In the genomic region with DNA sequence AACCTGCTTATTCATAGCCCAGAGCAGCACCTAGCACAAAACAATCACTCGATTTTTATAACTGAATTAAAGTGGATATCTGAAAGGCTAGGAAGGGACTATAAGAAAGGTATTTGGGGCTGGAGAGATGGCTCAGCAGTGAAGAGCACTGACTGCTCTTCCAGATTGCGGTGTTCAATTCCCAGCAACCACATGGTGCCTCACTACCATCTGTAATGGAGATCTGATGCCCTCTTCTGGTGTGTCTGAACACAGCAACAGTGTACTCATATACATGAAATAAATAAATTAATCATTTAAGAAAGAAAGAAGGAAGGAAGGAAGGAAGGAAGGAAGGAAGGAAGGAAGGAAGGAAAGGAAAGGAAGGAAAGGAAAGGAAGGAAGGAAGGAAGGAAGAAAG, we compare ENCODE assay signal across 7 mouse cellular contexts. TPM values are rescaled to one million over a fixed set of nuclear protein-coding genes. Genes with fewer than 3 reads are reported as not detected.
DNase-seq lines count a peak whose midpoint lies in the region; ATAC-seq and TF ChIP-seq lines count a peak whose summit lies in the region.
"Not testable (repeated sequence)": the region's sequence is repeated elsewhere in the genome, so short reads cannot be mapped to it uniquely, and the experiment has no call there.

No protein-coding gene starts in this region.

- not testable (repeated sequence) for TF ChIP-seq EP300 in CH12.LX (IDR thresholded peaks at IDR 0.05; ENCODE audit: low read length); liver, embryonic 14.5 days (IDR thresholded peaks at IDR 0.05; ENCODE audit: low read depth)

- not testable (repeated sequence) for DNase-seq in CH12.LX (ENCODE audit: extremely low read depth); layer of hippocampus, adult 2 months (ENCODE audit: low spot score in 2 of 2); liver, embryonic 14.5 days (ENCODE audit: low read depth in 3 of 3, low spot score in 3 of 3)
- DNase-seq in adrenal gland, postnatal 14 days: peak; percentile 17
- DNase-seq in cerebellum, postnatal 14 days: peak; percentile 29 to 30
- DNase-seq in kidney, adult 2 months: peak; percentile 24

- TF ChIP-seq CTCF in CH12.LX (conservative IDR thresholded peaks at IDR 0.05 in 1 of 2, IDR thresholded peaks at IDR 0.05 in 1 of 2; ENCODE audit: low read depth in 2 of 2, low read length in 2 of 2): peak in 1 of 2 experiments; percentile 22; a peak in 2 of 4 replicates
- peak; percentile 25; the same call in 1 of the 2 replicates for TF ChIP-seq CTCF in kidney, adult 2 months (conservative IDR thresholded peaks at IDR 0.05; ENCODE audit: insufficient read depth, insufficient read length, low read depth, low read length)
- TF ChIP-seq CTCF in layer of hippocampus, adult 2 months (conservative IDR thresholded peaks at IDR 0.05): peak; percentile 53
- peak; percentile 30 for TF ChIP-seq CTCF in liver, embryonic 14.5 days (IDR thresholded peaks at IDR 0.05; ENCODE audit: low read depth)

- not testable (repeated sequence) for H3K4me1 ChIP-seq in CH12.LX (ENCODE audit: control insufficient read depth in 1 of 2, insufficient read depth in 2 of 2); kidney, adult 2 months (ENCODE audit: control insufficient read depth, insufficient read depth, low read length); liver, embryonic 14.5 days (replicated peaks; ENCODE audit: control insufficient read depth in 2 of 2, insufficient read depth in 2 of 2, low read length in 1 of 2)
- peaks cover 42% of the 10 kb centered on the region for H3K4me1 ChIP-seq in megakaryocyte, embryonic 14.5 days

- not testable (repeated sequence) for H3K36me3 ChIP-seq in CH12.LX (replicated peaks in 1 of 2; ENCODE audit: control insufficient read depth in 1 of 2, insufficient read depth in 1 of 2, low read length in 1 of 2); kidney, adult 2 months (ENCODE audit: control insufficient read depth, insufficient read depth, low read length); liver, embryonic 14.5 days (replicated peaks; ENCODE audit: control insufficient read depth, insufficient read depth, low read depth)
- peaks cover 19% of the 10 kb centered on the region for H3K36me3 ChIP-seq in megakaryocyte, embryonic 14.5 days (replicated peaks; ENCODE audit: low read length)

- not testable (repeated sequence) for TF ChIP-seq POLR2A in CH12.LX (IDR thresholded peaks at IDR 0.05; ENCODE audit: low read depth, low read length); kidney, adult 2 months (IDR thresholded peaks at IDR 0.05; ENCODE audit: low read depth, low read length)

- H3K9me3 ChIP-seq in CH12.LX (replicated peaks; ENCODE audit: low read length); liver, embryonic 14.5 days (ENCODE audit: control insufficient read depth, low read length); megakaryocyte, embryonic 14.5 days: not testable (repeated sequence)

- H3K4me2 ChIP-seq in CH12.LX (ENCODE audit: insufficient read depth, low read depth, poor library complexity, severe bottlenecking); liver, embryonic 14.5 days (ENCODE audit: low read depth): not testable (repeated sequence)

- not testable (repeated sequence) for ATAC-seq in liver, embryonic 14.5 days (ENCODE audit: insufficient read depth)

- not testable (repeated sequence) for H3K4me3 ChIP-seq in CH12.LX (replicated peaks in 1 of 3; ENCODE audit: low read depth in 2 of 3, low read length in 2 of 3, poor library complexity in 1 of 3); kidney, adult 2 months (ENCODE audit: insufficient read depth, low read depth, low read length); layer of hippocampus, adult 2 months; liver, embryonic 14.5 days (ENCODE audit: insufficient read depth in 1 of 2, low read depth in 2 of 2, low read length in 2 of 2)
- peak overlapping the region; percentile 76 for H3K4me3 ChIP-seq in megakaryocyte, embryonic 14.5 days (replicated peaks)

- not testable (repeated sequence) for H3K27ac ChIP-seq in CH12.LX (ENCODE audit: insufficient read depth, low read depth); kidney, adult 2 months (ENCODE audit: insufficient read depth, low read depth, low read length); layer of hippocampus, adult 2 months; liver, embryonic 14.5 days

- in situ Hi-C loops in CH12.LX (cut with MboI; ENCODE audit: low pct_ligation_motif_present, low pct_unique_long_range_greater_than_20kb, low sequenced_read_pairs): not testable (repeated sequence)

- H3K79me2 ChIP-seq in CH12.LX (replicated peaks; ENCODE audit: control insufficient read depth, extremely low read depth, insufficient read depth, poor library complexity, severe bottlenecking): not testable (repeated sequence)

- WGBS in kidney, adult 2 months: 77% methylated on average over 2 of the region's 2 CpGs
- WGBS in liver, embryonic 14.5 days (ENCODE audit: insufficient replicate concordance): 51% methylated on average over 2 of the region's 2 CpGs

- not testable (repeated sequence) for H3K9ac ChIP-seq in CH12.LX (ENCODE audit: insufficient read depth, low read depth); liver, embryonic 14.5 days (replicated peaks)

- H3K27me3 ChIP-seq in CH12.LX (replicated peaks); kidney, adult 2 months (replicated peaks; ENCODE audit: control insufficient read depth, insufficient read depth, low read length); liver, embryonic 14.5 days (ENCODE audit: control insufficient read depth, insufficient read depth, low read length); megakaryocyte, embryonic 14.5 days (replicated peaks): not testable (repeated sequence)

- peak; percentile 10 for TF ChIP-seq RAD21 in CH12.LX (IDR thresholded peaks at IDR 0.05; ENCODE audit: low read depth, low read length)

- dilution Hi-C loops in CH12.LX (cut with MboI; ENCODE audit: extremely low pct_ligation_motif_present, extremely low pct_unique_long_range_greater_than_20kb, low sequenced_read_pairs): not testable (repeated sequence)

RNA-seq across cellular contexts. Expression of a gene that starts 10.2 kb away (rescaled TPM):
- 14.1 and 15.1 TPM in 2 replicates for total RNA-seq in CH12.LX (2012; rRNA removed)
- total RNA-seq in CH12.LX (2014; rRNA removed): 17.4 and 19.5 TPM in 2 replicates
- polyA plus RNA-seq in CH12.LX (2012; ENCODE audit: insufficient read length, low read depth): 15.5 and 17.2 TPM in 2 replicates
- 43.6 and 45.8 TPM in 2 replicates for total RNA-seq in adrenal gland, postnatal 14 days (2021)
- 20.9 and 21.3 TPM in 2 replicates for polyA plus RNA-seq in kidney, adult 2 months (2012; rRNA removed)
- 10 to 100 TPM; 25.2 to 28.4 TPM for total RNA-seq in layer of hippocampus, adult 2 months (2021)
- 8.6 and 10.2 TPM in 2 replicates for polyA plus RNA-seq in liver, embryonic 14.5 days (2012; rRNA removed)
- 6.8 and 6.9 TPM in 2 replicates for polyA plus RNA-seq in liver, embryonic 14.5 days (2014; fragmentation: Nextera tagmentation; extraction: Ambion mirVana)
- 6.3 and 10.0 TPM in 2 replicates for polyA plus RNA-seq in megakaryocyte, embryonic 14.5 days (2012; ENCODE audit: insufficient read depth, low replicate concordance)

RNA-seq across cellular contexts. Expression of a gene that starts 35.8 kb away (rescaled TPM):
- total RNA-seq in CH12.LX (2012; rRNA removed): 11.7 and 14.6 TPM in 2 replicates
- total RNA-seq in CH12.LX (2014; rRNA removed): 48.4 and 50.5 TPM in 2 replicates
- 18.0 and 21.4 TPM in 2 replicates for polyA plus RNA-seq in CH12.LX (2012; ENCODE audit: insufficient read length, low read depth)
- total RNA-seq in adrenal gland, postnatal 14 days (2021): 21.8 and 26.2 TPM in 2 replicates
- polyA plus RNA-seq in kidney, adult 2 months (2012; rRNA removed): 1.7 and 3.0 TPM in 2 replicates
- total RNA-seq in layer of hippocampus, adult 2 months (2021): 10 to 100 TPM; 24.8 to 25.5 TPM
- polyA plus RNA-seq in liver, embryonic 14.5 days (2012; rRNA removed): 3.1 and 6.3 TPM in 2 replicates
- polyA plus RNA-seq in liver, embryonic 14.5 days (2014; fragmentation: Nextera tagmentation; extraction: Ambion mirVana): 17.1 and 19.2 TPM in 2 replicates
- polyA plus RNA-seq in megakaryocyte, embryonic 14.5 days (2012; ENCODE audit: insufficient read depth, low replicate concordance): 1.5 TPM in 1 of 2 replicates, not detected in the other

RNA-seq across cellular contexts. Expression of a gene that starts 48.5 kb away (rescaled TPM):
- total RNA-seq in CH12.LX (2012; rRNA removed) (31.5 and 40.1 TPM in 2 replicates), CH12.LX (2014; rRNA removed) (18.8 and 19.6 TPM in 2 replicates)
- 26.5 and 27.9 TPM in 2 replicates for polyA plus RNA-seq in CH12.LX (2012; ENCODE audit: insufficient read length, low read depth)
- 61.7 and 66.2 TPM in 2 replicates for total RNA-seq in adrenal gland, postnatal 14 days (2021)
- 24.3 and 25.9 TPM in 2 replicates for polyA plus RNA-seq in kidney, adult 2 months (2012; rRNA removed)
- 10 to 100 TPM; 72.6 to 81.6 TPM for total RNA-seq in layer of hippocampus, adult 2 months (2021)
- polyA plus RNA-seq in liver, embryonic 14.5 days (2012; rRNA removed): 5.7 and 9.6 TPM in 2 replicates
- 9.4 and 9.6 TPM in 2 replicates for polyA plus RNA-seq in liver, embryonic 14.5 days (2014; fragmentation: Nextera tagmentation; extraction: Ambion mirVana)
- polyA plus RNA-seq in megakaryocyte, embryonic 14.5 days (2012; ENCODE audit: insufficient read depth, low replicate concordance): 4.0 and 12.3 TPM in 2 replicates
